Mouse (Mus musculus): Measurements from ENCODE around the gene Npnt. TPM values are rescaled to one million over a fixed set of nuclear protein-coding genes. Genes with fewer than 3 reads are reported as not detected.
A peak's percentile ranks its signal among the peaks of the same experiment; 100 is the strongest.

Gene Npnt
- polyA plus RNA-seq, 1 experiment from 2014 or later, result 11.4 TPM

- H3K4me1 ChIP-seq (replicated peaks; ENCODE audit: control insufficient read depth, insufficient read depth, low read length), result no peaks in the 10 kb centered on the region
- no peak overlapping the region for H3K4me2 ChIP-seq (replicated peaks; ENCODE audit: low read depth, low read length)
- 54% methylated on average over 14 of the region's 14 CpGs for WGBS
- no peaks in the 10 kb centered on the region for H3K36me3 ChIP-seq (ENCODE audit: control insufficient read depth, insufficient read depth, low read length)
- H3K27me3 ChIP-seq (ENCODE audit: control insufficient read depth, insufficient read depth, low read length), result no peaks in the 10 kb centered on the region
- H3K9ac ChIP-seq (ENCODE audit: low read depth, low read length), result no peak overlapping the region
- H3K27ac ChIP-seq (ENCODE audit: low read depth, low read length), result no peak overlapping the region
- ATAC-seq (ENCODE audit: low FRiP score), result peak; percentile 75
- H3K9me3 ChIP-seq (ENCODE audit: control insufficient read depth, low read length), result no peaks in the 10 kb centered on the region
- no peak overlapping the region for H3K4me3 ChIP-seq (ENCODE audit: low read depth, low read length)
- DNase-seq (ENCODE audit: low spot score), result peak; percentile 29
Observed at GRCm38 (mm10) chr3:132876011-132876708, 73.9 kb downstream of the Npnt start.

DNA sequence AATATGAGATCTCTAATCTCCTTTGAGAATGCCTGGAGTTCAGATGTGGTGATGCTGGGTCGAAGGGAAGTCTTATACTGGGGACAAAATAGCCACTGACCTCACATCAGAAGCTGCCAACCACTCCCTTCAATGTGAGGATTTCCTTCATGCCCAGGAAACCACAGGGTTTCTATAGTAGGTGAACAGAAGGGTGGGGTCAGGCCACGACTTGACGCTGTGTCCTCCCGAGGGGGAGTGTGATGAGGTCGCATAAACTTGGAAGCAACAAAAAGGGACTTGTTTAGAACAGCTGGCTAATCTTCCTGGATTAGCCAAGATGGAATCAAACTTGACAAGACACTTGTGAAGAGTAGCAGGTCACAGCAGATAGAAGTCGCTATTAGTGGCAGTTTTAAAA lies 76.8 kb downstream of the Npnt start:
- Histone ChIP-seq H3K27ac (ENCODE audit: low read depth, low read length) (no peak overlapping the region), H3K9ac (ENCODE audit: low read depth, low read length) (no peak overlapping the region), H3K4me1 (replicated peaks; ENCODE audit: control insufficient read depth, insufficient read depth, low read length) (no peaks in the 10 kb centered on the region), H3K4me3 (ENCODE audit: low read depth, low read length) (no peak overlapping the region), H3K4me2 (replicated peaks; ENCODE audit: low read depth, low read length) (no peak overlapping the region), H3K9me3 (ENCODE audit: control insufficient read depth, low read length) (no peaks in the 10 kb centered on the region), H3K36me3 (ENCODE audit: control insufficient read depth, insufficient read depth, low read length) (no peaks in the 10 kb centered on the region), H3K27me3 (ENCODE audit: control insufficient read depth, insufficient read depth, low read length) (no peaks in the 10 kb centered on the region)
- no peak for ATAC-seq (ENCODE audit: low FRiP score)
- 66% methylated on average over 6 of the region's 6 CpGs for WGBS
- DNase-seq (ENCODE audit: low spot score), result no peak

- no peak overlapping the region for H3K4me2 ChIP-seq (replicated peaks; ENCODE audit: low read depth, low read length)
- no peak overlapping the region for H3K27ac ChIP-seq (ENCODE audit: low read depth, low read length)
- no peak overlapping the region for H3K4me3 ChIP-seq (ENCODE audit: low read depth, low read length)
- no peaks in the 10 kb centered on the region for H3K36me3 ChIP-seq (ENCODE audit: control insufficient read depth, insufficient read depth, low read length)
- H3K27me3 ChIP-seq (ENCODE audit: control insufficient read depth, insufficient read depth, low read length), result no peaks in the 10 kb centered on the region
- H3K4me1 ChIP-seq (replicated peaks; ENCODE audit: control insufficient read depth, insufficient read depth, low read length), result no peaks in the 10 kb centered on the region
- no peak for ATAC-seq (ENCODE audit: low FRiP score)
- H3K9me3 ChIP-seq (ENCODE audit: control insufficient read depth, low read length), result no peaks in the 10 kb centered on the region
- no peak overlapping the region for H3K9ac ChIP-seq (ENCODE audit: low read depth, low read length)
- 92% methylated on average over 9 of the region's 9 CpGs for WGBS
- DNase-seq (ENCODE audit: low spot score), result no peak
Observed at GRCm38 (mm10) chr3:132871318-132871904, 78.7 kb downstream of the Npnt start.

GRCm38 (mm10) chr3:132870079-132870478 lies 80.0 kb downstream of the Npnt start:
- Histone ChIP-seq H3K4me1 (replicated peaks; ENCODE audit: control insufficient read depth, insufficient read depth, low read length) (no peaks in the 10 kb centered on the region), H3K9me3 (ENCODE audit: control insufficient read depth, low read length) (no peaks in the 10 kb centered on the region), H3K9ac (ENCODE audit: low read depth, low read length) (no peak overlapping the region), H3K4me3 (ENCODE audit: low read depth, low read length) (no peak overlapping the region), H3K36me3 (ENCODE audit: control insufficient read depth, insufficient read depth, low read length) (no peaks in the 10 kb centered on the region), H3K27ac (ENCODE audit: low read depth, low read length) (no peak overlapping the region), H3K4me2 (replicated peaks; ENCODE audit: low read depth, low read length) (no peak overlapping the region), H3K27me3 (ENCODE audit: control insufficient read depth, insufficient read depth, low read length) (no peaks in the 10 kb centered on the region)
- ATAC-seq (ENCODE audit: low FRiP score), result no peak
- no peak for DNase-seq (ENCODE audit: low spot score)
- 75% methylated on average over 6 of the region's 6 CpGs for WGBS

- 95% methylated on average over 2 of the region's 2 CpGs for WGBS
- Histone ChIP-seq H3K27me3 (ENCODE audit: control insufficient read depth, insufficient read depth, low read length) (no peaks in the 10 kb centered on the region), H3K36me3 (ENCODE audit: control insufficient read depth, insufficient read depth, low read length) (no peaks in the 10 kb centered on the region), H3K4me2 (replicated peaks; ENCODE audit: low read depth, low read length) (no peak overlapping the region), H3K9me3 (ENCODE audit: control insufficient read depth, low read length) (no peaks in the 10 kb centered on the region), H3K9ac (ENCODE audit: low read depth, low read length) (no peak overlapping the region), H3K27ac (ENCODE audit: low read depth, low read length) (no peak overlapping the region), H3K4me1 (replicated peaks; ENCODE audit: control insufficient read depth, insufficient read depth, low read length) (no peaks in the 10 kb centered on the region), H3K4me3 (ENCODE audit: low read depth, low read length) (no peak overlapping the region)
- ATAC-seq (ENCODE audit: low FRiP score), result no peak
- DNase-seq (ENCODE audit: low spot score), result no peak
Observed at GRCm38 (mm10) chr3:132868838-132869237, 81.3 kb downstream of the Npnt start.

DNA sequence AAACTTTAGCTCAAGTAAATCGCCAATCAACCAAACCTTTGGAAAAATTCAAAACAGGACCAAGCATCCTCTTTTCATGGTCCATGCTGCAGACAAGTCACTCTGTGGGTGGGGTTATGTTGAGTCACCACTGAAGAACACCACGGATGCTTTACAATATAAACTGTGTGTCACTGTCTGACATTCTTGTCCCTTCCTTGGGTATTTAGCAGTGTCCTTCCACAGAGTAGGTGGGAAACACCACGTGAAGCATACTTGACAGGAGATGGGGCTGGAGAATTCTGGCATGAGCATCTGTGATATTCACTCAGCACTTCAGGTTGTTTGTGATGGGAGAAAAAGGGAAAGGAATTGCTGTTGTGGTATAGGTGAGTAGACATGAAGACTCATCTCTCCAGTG lies 83.1 kb downstream of the Npnt start:
- DNase-seq (ENCODE audit: low spot score) (no peak), ATAC-seq (ENCODE audit: low FRiP score) (no peak)
- Histone ChIP-seq H3K27me3 (ENCODE audit: control insufficient read depth, insufficient read depth, low read length) (no peaks in the 10 kb centered on the region), H3K36me3 (ENCODE audit: control insufficient read depth, insufficient read depth, low read length) (no peaks in the 10 kb centered on the region), H3K9ac (ENCODE audit: low read depth, low read length) (no peak overlapping the region), H3K4me2 (replicated peaks; ENCODE audit: low read depth, low read length) (no peak overlapping the region), H3K4me1 (replicated peaks; ENCODE audit: control insufficient read depth, insufficient read depth, low read length) (no peaks in the 10 kb centered on the region), H3K9me3 (ENCODE audit: control insufficient read depth, low read length) (no peaks in the 10 kb centered on the region), H3K27ac (ENCODE audit: low read depth, low read length) (no peak overlapping the region), H3K4me3 (ENCODE audit: low read depth, low read length) (no peak overlapping the region)
- WGBS, result 88% methylated on average over 3 of the region's 3 CpGs

DNA sequence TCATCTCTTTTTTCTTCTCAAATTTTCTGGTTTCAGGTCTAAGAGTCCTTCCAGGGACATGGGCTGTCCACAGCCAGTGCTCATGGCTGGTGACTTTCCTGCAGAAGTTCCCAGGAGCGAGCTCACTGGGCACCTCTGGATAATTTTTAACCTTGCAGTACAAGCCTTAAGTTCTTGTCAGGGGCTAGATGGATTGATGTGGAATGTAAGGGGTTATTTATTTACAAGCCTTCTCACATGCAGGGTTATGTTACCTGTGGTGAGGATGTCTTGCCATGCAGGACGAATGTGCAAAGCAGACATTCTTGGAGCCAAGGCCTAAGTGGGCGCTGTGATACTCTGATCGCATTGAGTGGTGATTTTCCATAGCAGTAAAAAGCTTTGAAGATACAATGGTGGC lies 84.5 kb downstream of the Npnt start:
- no peaks in the 10 kb centered on the region for H3K36me3 ChIP-seq (ENCODE audit: control insufficient read depth, insufficient read depth, low read length)
- no peaks in the 10 kb centered on the region for H3K4me1 ChIP-seq (replicated peaks; ENCODE audit: control insufficient read depth, insufficient read depth, low read length)
- DNase-seq (ENCODE audit: low spot score) (no peak), ATAC-seq (ENCODE audit: low FRiP score) (no peak)
- 79% methylated on average over 4 of the region's 4 CpGs for WGBS
- no peak overlapping the region for H3K4me2 ChIP-seq (replicated peaks; ENCODE audit: low read depth, low read length)
- H3K27me3 ChIP-seq (ENCODE audit: control insufficient read depth, insufficient read depth, low read length), result no peaks in the 10 kb centered on the region
- no peak overlapping the region for H3K27ac ChIP-seq (ENCODE audit: low read depth, low read length)
- no peak overlapping the region for H3K4me3 ChIP-seq (ENCODE audit: low read depth, low read length)
- H3K9me3 ChIP-seq (ENCODE audit: control insufficient read depth, low read length), result no peaks in the 10 kb centered on the region
- no peak overlapping the region for H3K9ac ChIP-seq (ENCODE audit: low read depth, low read length)

DNA sequence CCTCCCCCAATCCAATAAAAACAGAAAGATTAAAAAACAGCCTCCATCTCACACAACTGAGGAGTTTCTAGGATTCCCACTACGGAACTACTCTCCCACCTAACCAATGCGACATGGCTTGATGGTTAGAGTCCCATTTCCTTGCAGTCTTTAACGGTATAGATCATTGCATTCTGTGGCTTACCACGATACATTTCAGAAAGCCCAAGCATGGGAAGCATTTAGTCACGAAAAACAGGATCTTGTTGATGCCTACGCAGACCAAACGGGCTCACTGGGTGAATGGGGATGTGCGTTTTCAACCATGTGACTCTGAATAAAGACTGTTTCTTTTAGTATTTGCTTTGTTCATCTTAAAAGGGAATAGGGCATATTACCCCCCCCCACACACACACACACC lies 85.1 kb downstream of the Npnt start:
- DNase-seq (ENCODE audit: low spot score) (no peak), ATAC-seq (ENCODE audit: low FRiP score) (no peak)
- Histone ChIP-seq H3K9ac (ENCODE audit: low read depth, low read length) (no peak overlapping the region), H3K9me3 (ENCODE audit: control insufficient read depth, low read length) (no peaks in the 10 kb centered on the region), H3K27me3 (ENCODE audit: control insufficient read depth, insufficient read depth, low read length) (no peaks in the 10 kb centered on the region), H3K4me1 (replicated peaks; ENCODE audit: control insufficient read depth, insufficient read depth, low read length) (no peaks in the 10 kb centered on the region), H3K36me3 (ENCODE audit: control insufficient read depth, insufficient read depth, low read length) (no peaks in the 10 kb centered on the region), H3K4me3 (ENCODE audit: low read depth, low read length) (no peak overlapping the region), H3K27ac (ENCODE audit: low read depth, low read length) (no peak overlapping the region), H3K4me2 (replicated peaks; ENCODE audit: low read depth, low read length) (no peak overlapping the region)
- WGBS, result 90% methylated on average over 8 of the region's 8 CpGs

- WGBS, result 85% methylated on average over 14 of the region's 14 CpGs
- Histone ChIP-seq H3K36me3 (ENCODE audit: control insufficient read depth, insufficient read depth, low read length) (no peaks in the 10 kb centered on the region), H3K4me3 (ENCODE audit: low read depth, low read length) (no peak overlapping the region), H3K4me2 (replicated peaks; ENCODE audit: low read depth, low read length) (no peak overlapping the region), H3K27me3 (ENCODE audit: control insufficient read depth, insufficient read depth, low read length) (no peaks in the 10 kb centered on the region), H3K27ac (ENCODE audit: low read depth, low read length) (no peak overlapping the region), H3K4me1 (replicated peaks; ENCODE audit: control insufficient read depth, insufficient read depth, low read length) (no peaks in the 10 kb centered on the region), H3K9ac (ENCODE audit: low read depth, low read length) (no peak overlapping the region), H3K9me3 (ENCODE audit: control insufficient read depth, low read length) (no peaks in the 10 kb centered on the region)
- ATAC-seq (ENCODE audit: low FRiP score) (no peak), DNase-seq (ENCODE audit: low spot score) (no peak)
Observed at GRCm38 (mm10) chr3:132864329-132864919, 85.7 kb downstream of the Npnt start.
